Mouse (Mus musculus) retina, adult 2 months (tissue): ENCODE data around the gene Tnnc1.

Experiments
- DNase-seq: peaks from one replicate; pipeline ENCODE4 v3.0.0-alpha.2; 2012; ENCODE audit warnings: low read depth, low spot score

Gene Tnnc1

GRCm38 (mm10) chr14:31252091-31252490 lies 44.0 kb downstream of the Tnnc1 start:
- DNase-seq = no peak

GRCm38 (mm10) chr14:31258476-31259050 lies 50.5 kb downstream of the Tnnc1 start:
- DNase-seq = no peak

- no peak for DNase-seq
Measured at GRCm38 (mm10) chr14:31260374-31260773, 52.3 kb downstream of the Tnnc1 start.

- DNase-seq = no peak
Measured at GRCm38 (mm10) chr14:31260932-31261331, 52.8 kb downstream of the Tnnc1 start.
